Mouse (Mus musculus): Measurements from ENCODE around the gene C1qb. TPM values are rescaled to one million over a fixed set of nuclear protein-coding genes. Genes with fewer than 3 reads are reported as not detected.

C1qb gene
- polyA plus RNA-seq, 1 experiment, result not detected

GRCm38 (mm10) chr4:136833619-136834351 lies 52.2 kb downstream of the C1qb start:
- H3K4me1 ChIP-seq (ENCODE audit: control insufficient read depth, insufficient read depth, low read length), result peaks cover 33% of the 10 kb centered on the region
- 47% methylated on average over 21 of the region's 21 CpGs for WGBS

GRCm38 (mm10) chr4:136832559-136833232 lies 53.3 kb downstream of the C1qb start:
- 84% methylated on average over 16 of the region's 16 CpGs for WGBS
- TF ChIP-seq CTCF (IDR thresholded peaks at IDR 0.05; ENCODE audit: insufficient read depth, low read depth, low read length) (no peak), POLR2A (IDR thresholded peaks at IDR 0.05; ENCODE audit: insufficient read depth, low read depth, low read length) (no peak)
- Histone ChIP-seq H3K4me1 (ENCODE audit: control insufficient read depth, insufficient read depth, low read length) (peaks cover 33% of the 10 kb centered on the region), H3K27ac (ENCODE audit: insufficient read depth, low read depth, low read length) (no peak overlapping the region), H3K4me3 (ENCODE audit: insufficient read depth, low read depth, low read length) (no peak overlapping the region)

More at GRCm38 (mm10) chr4:136833619-136834351, 52.2 kb downstream of the C1qb start:
- H3K4me3 ChIP-seq (ENCODE audit: insufficient read depth, low read depth, low read length), result no peak overlapping the region
- TF ChIP-seq CTCF (IDR thresholded peaks at IDR 0.05; ENCODE audit: insufficient read depth, low read depth, low read length), result no peak
- TF ChIP-seq POLR2A (IDR thresholded peaks at IDR 0.05; ENCODE audit: insufficient read depth, low read depth, low read length), result no peak
- H3K27ac ChIP-seq (ENCODE audit: insufficient read depth, low read depth, low read length), result no peak overlapping the region

GRCm38 (mm10) chr4:136830272-136830823 lies 55.6 kb downstream of the C1qb start:
- Histone ChIP-seq H3K4me3 (ENCODE audit: insufficient read depth, low read depth, low read length) (no peak overlapping the region), H3K27ac (ENCODE audit: insufficient read depth, low read depth, low read length) (no peak overlapping the region), H3K4me1 (ENCODE audit: control insufficient read depth, insufficient read depth, low read length) (peaks cover 25% of the 10 kb centered on the region)
- WGBS, result 87% methylated on average over 9 of the region's 9 CpGs
- TF ChIP-seq CTCF (IDR thresholded peaks at IDR 0.05; ENCODE audit: insufficient read depth, low read depth, low read length) (no peak), POLR2A (IDR thresholded peaks at IDR 0.05; ENCODE audit: insufficient read depth, low read depth, low read length) (no peak)

Other genes starting within 250 kb of the C1qb start
- gene Ephb2, start 50.2 kb downstream of the C1qb start, polyA plus RNA-seq (2012; ENCODE audit: insufficient read depth, insufficient read length, low replicate concordance, missing spikeins), result not detected in 2 replicates
- gene C1qc, start 6.9 kb upstream of the C1qb start, polyA plus RNA-seq (2012; ENCODE audit: insufficient read depth, insufficient read length, low replicate concordance, missing spikeins), result not detected in 2 replicates
- not detected in 2 replicates for gene C1qa, start 12.6 kb upstream of the C1qb start, polyA plus RNA-seq (2012; ENCODE audit: insufficient read depth, insufficient read length, low replicate concordance, missing spikeins)
- gene Epha8, start 70.6 kb upstream of the C1qb start, polyA plus RNA-seq (2012; ENCODE audit: insufficient read depth, insufficient read length, low replicate concordance, missing spikeins), result not detected in 2 replicates
- gene Zbtb40, start 162.6 kb upstream of the C1qb start, polyA plus RNA-seq (2012; ENCODE audit: insufficient read depth, insufficient read length, low replicate concordance, missing spikeins), result not detected in 2 replicates

Data from olfactory bulb, adult 2 months (tissue).